Mouse (Mus musculus): ENCODE results near the gene Schip1. TPM values are rescaled to one million over a fixed set of nuclear protein-coding genes. Genes with fewer than 3 reads are reported as not detected.

Gene Schip1
- polyA plus RNA-seq, 2 experiments = 1.1 to 1.6 TPM

DNA sequence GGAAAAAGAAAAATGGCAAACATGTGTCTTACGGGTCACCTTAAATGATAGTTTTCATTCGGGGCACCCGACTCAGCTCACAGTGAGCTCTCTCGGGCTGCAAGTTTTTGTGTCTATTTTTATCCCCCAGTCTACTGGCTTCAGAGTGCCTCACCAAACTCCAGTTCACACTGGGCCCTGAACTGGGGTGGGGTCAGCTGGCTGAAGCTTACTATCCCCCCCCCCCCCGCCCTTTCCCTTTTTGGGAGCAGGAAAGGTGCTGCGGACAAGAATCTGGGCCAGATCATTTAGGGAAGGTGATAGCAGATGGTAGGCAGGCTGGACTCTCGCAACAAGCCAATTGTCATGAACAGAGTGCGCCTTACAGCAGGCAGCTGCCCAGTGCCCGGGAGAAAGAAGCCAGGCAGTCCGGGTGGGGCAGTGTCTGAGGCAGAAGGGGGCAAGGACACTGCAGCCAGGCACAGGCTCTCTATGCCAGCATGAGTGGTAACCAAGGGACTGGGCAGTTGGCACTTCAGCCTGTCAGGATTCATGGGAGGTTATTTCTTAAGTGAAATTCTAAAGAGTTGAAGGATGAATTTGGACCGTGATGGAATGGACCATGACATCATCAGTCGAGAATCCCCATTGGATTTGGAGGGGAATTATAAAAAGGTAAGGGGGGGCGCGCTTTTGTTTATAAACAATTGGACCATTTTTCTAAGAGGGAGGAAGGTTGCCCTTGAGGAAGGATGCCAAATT lies 519.3 kb downstream of the Schip1 start:
- Histone ChIP-seq H3K36me3 (replicated peaks; ENCODE audit: control insufficient read depth, insufficient read depth, low read depth) (no peaks in the 10 kb centered on the region), H3K9me3 (ENCODE audit: control insufficient read depth, low read length) (no peaks in the 10 kb centered on the region), H3K27me3 (ENCODE audit: control insufficient read depth, insufficient read depth, low read length) (no peaks in the 10 kb centered on the region), H3K27ac (no peak overlapping the region), H3K4me3 (ENCODE audit: insufficient read depth in 1 of 2, low read depth in 2 of 2, low read length in 2 of 2) (no peak overlapping the region), H3K9ac (replicated peaks) (no peak overlapping the region), H3K4me2 (ENCODE audit: low read depth) (no peak overlapping the region), H3K4me1 (replicated peaks; ENCODE audit: control insufficient read depth in 2 of 2, insufficient read depth in 2 of 2, low read length in 1 of 2) (peaks cover 0 to 3% of the 10 kb centered on the region in 2 experiments; a peak in 2 of 4 replicates)
- no peak for ATAC-seq (ENCODE audit: insufficient read depth)
- no peak for DNase-seq (ENCODE audit: low read depth in 3 of 3, low spot score in 3 of 3)
- WGBS (ENCODE audit: insufficient replicate concordance) = 58% methylated on average over 14 of the region's 14 CpGs
- no peak for TF ChIP-seq CTCF (IDR thresholded peaks at IDR 0.05; ENCODE audit: low read depth)
- no peak for TF ChIP-seq EP300 (IDR thresholded peaks at IDR 0.05; ENCODE audit: low read depth)

DNA sequence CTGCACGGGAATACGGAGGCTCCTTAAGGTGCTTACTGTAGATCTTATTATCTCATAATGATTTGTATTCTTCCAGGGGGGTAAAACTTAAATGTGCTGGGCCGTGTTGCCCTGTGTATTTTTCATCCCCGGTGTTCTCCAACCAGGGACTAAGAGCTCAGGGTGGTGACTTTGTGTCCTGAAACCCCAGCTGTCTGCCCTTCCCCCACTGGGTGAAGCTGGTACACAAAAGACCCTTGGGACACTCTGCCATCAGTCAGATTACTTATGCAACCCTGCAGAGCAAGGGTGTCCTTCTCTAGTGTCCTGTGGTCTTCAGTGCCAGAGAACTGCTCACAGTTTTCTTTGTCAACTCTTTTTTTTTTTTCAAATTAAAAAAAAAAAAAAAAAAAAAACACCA lies 520.6 kb downstream of the Schip1 start:
- H3K4me2 ChIP-seq (ENCODE audit: low read depth) = no peak overlapping the region
- H3K4me1 ChIP-seq (replicated peaks; ENCODE audit: control insufficient read depth in 2 of 2, insufficient read depth in 2 of 2, low read length in 1 of 2) = peaks cover 0 to 3% of the 10 kb centered on the region in 2 experiments; a peak in 2 of 4 replicates
- H3K9ac ChIP-seq (replicated peaks) = no peak overlapping the region
- no peaks in the 10 kb centered on the region for H3K36me3 ChIP-seq (replicated peaks; ENCODE audit: control insufficient read depth, insufficient read depth, low read depth)
- 75% methylated on average over 4 of the region's 4 CpGs for WGBS (ENCODE audit: insufficient replicate concordance)
- no peak overlapping the region for H3K4me3 ChIP-seq (ENCODE audit: insufficient read depth in 1 of 2, low read depth in 2 of 2, low read length in 2 of 2)
- no peaks in the 10 kb centered on the region for H3K27me3 ChIP-seq (ENCODE audit: control insufficient read depth, insufficient read depth, low read length)
- DNase-seq (ENCODE audit: low read depth in 3 of 3, low spot score in 3 of 3) (no peak), ATAC-seq (ENCODE audit: insufficient read depth) (no peak)
- TF ChIP-seq EP300 (IDR thresholded peaks at IDR 0.05; ENCODE audit: low read depth) (no peak), CTCF (IDR thresholded peaks at IDR 0.05; ENCODE audit: low read depth) (no peak)
- no peak overlapping the region for H3K27ac ChIP-seq
- no peaks in the 10 kb centered on the region for H3K9me3 ChIP-seq (ENCODE audit: control insufficient read depth, low read length)

DNA sequence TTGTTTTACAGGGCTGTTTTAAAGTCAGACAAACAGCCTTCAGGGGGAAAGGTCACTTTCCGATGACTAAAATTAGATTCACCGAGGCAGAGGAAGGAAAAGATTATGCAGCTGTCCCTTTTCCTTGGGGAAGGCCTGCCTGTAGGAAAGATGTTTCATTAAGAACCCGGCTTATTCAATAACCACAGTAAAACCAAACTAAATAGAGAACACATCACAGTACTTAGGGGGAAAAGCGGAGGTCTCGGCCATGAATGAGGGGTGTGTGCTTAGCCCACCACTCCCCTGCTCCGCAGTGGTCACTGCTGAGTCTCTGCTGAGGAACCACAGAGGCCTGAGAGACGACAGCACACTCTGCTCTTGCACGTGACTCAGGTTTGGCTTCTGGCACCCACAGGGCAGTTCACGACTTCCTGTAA lies 522.1 kb downstream of the Schip1 start:
- Histone ChIP-seq H3K27me3 (ENCODE audit: control insufficient read depth, insufficient read depth, low read length) (no peaks in the 10 kb centered on the region), H3K9me3 (ENCODE audit: control insufficient read depth, low read length) (no peaks in the 10 kb centered on the region), H3K9ac (replicated peaks) (no peak overlapping the region), H3K4me2 (ENCODE audit: low read depth) (no peak overlapping the region), H3K4me3 (ENCODE audit: insufficient read depth in 1 of 2, low read depth in 2 of 2, low read length in 2 of 2) (no peak overlapping the region), H3K27ac (no peak overlapping the region), H3K36me3 (replicated peaks; ENCODE audit: control insufficient read depth, insufficient read depth, low read depth) (no peaks in the 10 kb centered on the region), H3K4me1 (replicated peaks; ENCODE audit: control insufficient read depth in 2 of 2, insufficient read depth in 2 of 2, low read length in 1 of 2) (peaks cover 0 to 3% of the 10 kb centered on the region in 2 experiments; a peak in 2 of 4 replicates)
- 37% methylated on average over 9 of the region's 9 CpGs for WGBS (ENCODE audit: insufficient replicate concordance)
- no peak for DNase-seq (ENCODE audit: low read depth in 3 of 3, low spot score in 3 of 3)
- no peak for ATAC-seq (ENCODE audit: insufficient read depth)
- TF ChIP-seq EP300 (IDR thresholded peaks at IDR 0.05; ENCODE audit: low read depth) = no peak
- no peak for TF ChIP-seq CTCF (IDR thresholded peaks at IDR 0.05; ENCODE audit: low read depth)

DNA sequence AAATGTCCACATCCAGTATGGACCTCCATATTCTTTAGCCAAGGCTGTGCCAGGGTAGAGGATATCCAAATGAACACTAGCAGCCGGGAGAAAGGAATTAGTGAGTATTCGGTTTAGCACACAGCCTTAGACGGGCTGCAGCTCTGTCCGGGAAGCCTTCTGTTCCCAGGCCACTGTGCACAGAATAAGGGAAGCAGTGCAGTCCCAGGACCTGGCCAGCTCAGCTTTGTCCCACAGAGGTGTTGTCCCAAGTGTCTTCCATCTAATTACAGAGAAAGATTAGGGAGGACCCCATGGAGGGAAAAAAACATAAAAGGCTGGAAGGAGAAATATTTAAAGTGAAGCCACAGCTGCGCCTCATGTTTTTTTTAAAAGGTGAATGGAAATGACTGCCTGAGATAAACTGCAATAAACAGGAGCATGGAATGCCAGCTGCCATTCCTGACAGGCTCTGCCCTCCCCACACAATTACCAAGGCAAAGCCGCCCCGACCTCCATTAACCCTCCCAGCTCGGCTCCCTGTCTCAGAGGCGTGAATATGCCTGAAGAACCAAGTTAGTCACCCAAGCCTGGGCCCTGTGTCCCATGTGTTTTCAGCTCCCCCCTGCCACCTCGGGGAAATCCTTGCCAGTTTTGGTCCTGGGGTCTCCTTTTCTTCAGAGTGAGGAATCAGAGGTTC lies 523.1 kb downstream of the Schip1 start:
- H3K9me3 ChIP-seq (ENCODE audit: control insufficient read depth, low read length) = no peaks in the 10 kb centered on the region
- 64% methylated on average over 10 of the region's 10 CpGs for WGBS (ENCODE audit: insufficient replicate concordance)
- H3K36me3 ChIP-seq (replicated peaks; ENCODE audit: control insufficient read depth, insufficient read depth, low read depth) = no peaks in the 10 kb centered on the region
- ATAC-seq (ENCODE audit: insufficient read depth) (no peak), DNase-seq (ENCODE audit: low read depth in 3 of 3, low spot score in 3 of 3) (no peak)
- H3K9ac ChIP-seq (replicated peaks) = no peak overlapping the region
- no peak overlapping the region for H3K4me3 ChIP-seq (ENCODE audit: insufficient read depth in 1 of 2, low read depth in 2 of 2, low read length in 2 of 2)
- peaks cover 0 to 6% of the 10 kb centered on the region in 2 experiments; a peak in 2 of 4 replicates for H3K4me1 ChIP-seq (replicated peaks; ENCODE audit: control insufficient read depth in 2 of 2, insufficient read depth in 2 of 2, low read length in 1 of 2)
- H3K27me3 ChIP-seq (ENCODE audit: control insufficient read depth, insufficient read depth, low read length) = no peaks in the 10 kb centered on the region
- no peak overlapping the region for H3K4me2 ChIP-seq (ENCODE audit: low read depth)
- no peak overlapping the region for H3K27ac ChIP-seq
- TF ChIP-seq EP300 (IDR thresholded peaks at IDR 0.05; ENCODE audit: low read depth) = no peak
- TF ChIP-seq CTCF (IDR thresholded peaks at IDR 0.05; ENCODE audit: low read depth) = no peak

DNA sequence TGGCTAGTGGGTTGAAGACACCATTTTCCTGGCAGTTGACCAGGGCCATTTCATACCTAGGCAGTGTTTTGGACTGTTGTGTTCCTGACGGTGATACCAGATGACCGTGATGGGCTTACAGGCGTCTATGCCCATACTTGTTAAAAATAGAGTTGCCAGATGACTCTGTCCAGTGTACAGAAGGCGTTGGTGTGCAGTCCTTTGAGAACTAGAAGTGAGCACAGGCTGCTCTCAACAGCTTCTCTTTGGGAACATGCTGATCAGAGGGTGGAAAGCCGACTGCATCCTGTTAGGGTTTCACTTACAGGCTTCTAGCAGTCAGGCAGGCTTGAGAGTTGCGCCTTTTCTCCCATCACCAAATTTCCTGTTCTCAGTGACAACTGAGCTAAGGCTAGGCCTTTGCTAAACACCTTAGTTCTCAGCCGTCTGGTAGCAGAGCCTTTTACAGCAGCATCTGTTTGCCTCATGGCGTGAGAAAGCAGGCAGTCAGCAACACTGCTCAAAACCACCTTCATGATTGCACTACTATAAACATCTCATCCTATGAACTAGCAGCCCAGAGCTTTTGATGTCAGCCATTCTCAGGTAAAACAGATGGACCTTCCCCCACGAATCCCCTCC lies 524.7 kb downstream of the Schip1 start:
- Histone ChIP-seq H3K9ac (replicated peaks) (no peak overlapping the region), H3K4me2 (ENCODE audit: low read depth) (no peak overlapping the region), H3K27ac (no peak overlapping the region), H3K9me3 (ENCODE audit: control insufficient read depth, low read length) (no peaks in the 10 kb centered on the region), H3K36me3 (replicated peaks; ENCODE audit: control insufficient read depth, insufficient read depth, low read depth) (no peaks in the 10 kb centered on the region), H3K27me3 (ENCODE audit: control insufficient read depth, insufficient read depth, low read length) (no peaks in the 10 kb centered on the region), H3K4me1 (replicated peaks; ENCODE audit: control insufficient read depth in 2 of 2, insufficient read depth in 2 of 2, low read length in 1 of 2) (peaks cover 0 to 4% of the 10 kb centered on the region in 2 experiments; a peak in 2 of 4 replicates), H3K4me3 (ENCODE audit: insufficient read depth in 1 of 2, low read depth in 2 of 2, low read length in 2 of 2) (no peak overlapping the region)
- TF ChIP-seq CTCF (IDR thresholded peaks at IDR 0.05; ENCODE audit: low read depth) (no peak), EP300 (IDR thresholded peaks at IDR 0.05; ENCODE audit: low read depth) (no peak)
- ATAC-seq (ENCODE audit: insufficient read depth) = no peak
- no peak for DNase-seq (ENCODE audit: low read depth in 3 of 3, low spot score in 3 of 3)
- 58% methylated on average over 9 of the region's 9 CpGs for WGBS (ENCODE audit: insufficient replicate concordance)
